Mouse (Mus musculus) lung, embryonic 16.5 days (tissue): ENCODE data around the gene Olfr1494. TPM values are rescaled to one million over a fixed set of nuclear protein-coding genes. Genes with fewer than 3 reads are reported as not detected.

Experiments used
- polyA plus RNA-seq: library from polyadenylated mRNA; unstranded; fragments of >200 nt; fragmentation: Nextera tagmentation; extraction: Ambion mirVana; gene quantifications from 2 replicates; pipeline ENCODE4 v1.2.1, GENCODE M21; 2015

Gene Olfr1494
- polyA plus RNA-seq, 1 experiment from 2014 or later = not detected

Other genes starting within 250 kb of the Olfr1494 start
- not detected in 2 replicates for gene Olfr1477, start 239.2 kb upstream of the Olfr1494 start, polyA plus RNA-seq
- gene Olfr1480, start 211.8 kb upstream of the Olfr1494 start, polyA plus RNA-seq = not detected in 2 replicates
- not detected in 2 replicates for gene Olfr1484, start 156.2 kb upstream of the Olfr1494 start, polyA plus RNA-seq
- gene Olfr1487, start 122.4 kb upstream of the Olfr1494 start, polyA plus RNA-seq = not detected in 2 replicates
- gene Olfr1489, start 108.1 kb upstream of the Olfr1494 start, polyA plus RNA-seq = not detected in 2 replicates
- not detected in 2 replicates for gene Olfr1490, start 88.6 kb upstream of the Olfr1494 start, polyA plus RNA-seq
- not detected in 2 replicates for gene Olfr1491, start 42.5 kb upstream of the Olfr1494 start, polyA plus RNA-seq
- gene Olfr1493-ps1, start 16.4 kb upstream of the Olfr1494 start, polyA plus RNA-seq = not detected in 2 replicates
- gene Olfr1495, start 24.9 kb downstream of the Olfr1494 start, polyA plus RNA-seq = not detected in 2 replicates
- gene Olfr1496, start 38.1 kb downstream of the Olfr1494 start, polyA plus RNA-seq = not detected in 2 replicates
- not detected in 2 replicates for gene Olfr1497, start 58.5 kb downstream of the Olfr1494 start, polyA plus RNA-seq
- not detected in 2 replicates for gene Olfr1499, start 79.7 kb downstream of the Olfr1494 start, polyA plus RNA-seq
- not detected in 2 replicates for gene Olfr1500, start 90.8 kb downstream of the Olfr1494 start, polyA plus RNA-seq
- gene Olfr1501, start 111.0 kb downstream of the Olfr1494 start, polyA plus RNA-seq = not detected in 2 replicates
- not detected in 2 replicates for gene Olfr1502, start 122.1 kb downstream of the Olfr1494 start, polyA plus RNA-seq
- not detected in 2 replicates for gene Olfr1504, start 158.2 kb downstream of the Olfr1494 start, polyA plus RNA-seq
- gene Olfr1505, start 173.8 kb downstream of the Olfr1494 start, polyA plus RNA-seq = not detected in 2 replicates